Mouse (Mus musculus): ENCODE results near the gene Sesn3. TPM values are rescaled to one million over a fixed set of nuclear protein-coding genes. Genes with fewer than 3 reads are reported as not detected.

The Sesn3 gene
- total RNA-seq, 1 experiment from 2014 or later = 71.9 TPM

- no peak for ATAC-seq (ENCODE audit: extremely low read depth, insufficient number of reproducible peaks, low FRiP score, poor library complexity, severe bottlenecking)
Observed at GRCm38 (mm10) chr9:14276481-14277287, 1.8 kb downstream of the Sesn3 start.

- ATAC-seq (ENCODE audit: extremely low read depth, insufficient number of reproducible peaks, low FRiP score, poor library complexity, severe bottlenecking) = no peak
Observed at GRCm38 (mm10) chr9:14277365-14277991, 2.6 kb downstream of the Sesn3 start.

DNA sequence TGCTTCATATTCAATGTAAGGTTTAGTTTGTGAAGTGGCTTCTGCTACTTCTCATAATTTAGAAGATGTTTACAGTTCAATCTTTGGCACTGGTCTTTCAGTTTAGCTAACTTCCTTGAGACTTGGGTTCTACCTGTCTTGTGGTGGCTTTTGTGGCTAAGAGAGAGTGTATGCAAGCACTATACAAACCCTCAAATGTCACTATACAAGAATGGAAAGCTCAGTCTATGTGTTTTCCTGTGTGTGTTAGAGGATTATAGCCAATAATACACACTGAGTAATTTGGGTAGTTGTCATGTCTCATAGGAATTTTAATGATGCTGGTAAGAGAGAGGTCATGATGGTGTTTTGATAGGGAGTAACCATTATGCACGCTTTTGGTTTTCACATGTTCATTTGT, 5.8 kb downstream of the Sesn3 start:
- no peak for ATAC-seq (ENCODE audit: extremely low read depth, insufficient number of reproducible peaks, low FRiP score, poor library complexity, severe bottlenecking)

GRCm38 (mm10) chr9:14285036-14285435, 10.2 kb downstream of the Sesn3 start:
- ATAC-seq (ENCODE audit: extremely low read depth, insufficient number of reproducible peaks, low FRiP score, poor library complexity, severe bottlenecking) = no peak

GRCm38 (mm10) chr9:14287234-14287633, 12.4 kb downstream of the Sesn3 start:
- ATAC-seq (ENCODE audit: extremely low read depth, insufficient number of reproducible peaks, low FRiP score, poor library complexity, severe bottlenecking) = no peak

DNA sequence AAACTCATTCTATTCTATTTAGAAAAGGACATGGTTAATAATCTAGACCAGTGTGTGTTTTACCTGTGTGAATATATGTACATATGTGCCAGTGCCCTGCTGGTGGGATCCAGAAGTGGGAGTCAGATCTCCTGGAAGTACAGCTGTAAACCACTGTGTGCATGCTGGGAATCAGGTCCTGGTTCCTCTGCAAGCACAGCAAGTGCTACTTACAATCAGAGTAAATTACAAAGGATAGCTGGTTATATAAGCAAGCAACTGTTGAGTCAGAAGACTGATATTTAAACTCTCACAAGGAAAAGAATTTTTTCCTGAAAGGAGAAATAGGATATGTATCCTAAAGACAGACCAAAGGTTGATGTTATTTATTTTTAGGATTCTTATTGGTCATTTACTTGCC, 13.6 kb downstream of the Sesn3 start:
- ATAC-seq (ENCODE audit: extremely low read depth, insufficient number of reproducible peaks, low FRiP score, poor library complexity, severe bottlenecking) = no peak

DNA sequence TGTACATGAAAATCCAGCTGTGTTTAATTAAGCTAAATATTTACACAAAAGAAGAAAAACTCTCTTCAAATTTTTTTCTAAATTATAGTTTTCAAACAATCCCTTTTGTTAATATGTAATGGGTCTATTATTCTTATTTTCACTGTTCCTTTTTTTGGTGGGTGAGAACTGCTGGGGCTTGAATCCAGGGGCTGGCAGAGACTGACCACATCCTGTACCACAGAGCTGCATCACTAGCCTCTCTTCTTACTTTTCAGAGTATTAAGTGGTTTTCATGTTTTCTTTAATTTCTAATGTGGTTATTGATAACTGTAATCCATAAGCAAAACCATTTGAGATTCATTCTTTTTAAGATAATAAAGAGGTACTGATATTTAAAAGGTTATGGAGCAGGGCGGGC, 19.0 kb downstream of the Sesn3 start:
- ATAC-seq (ENCODE audit: extremely low read depth, insufficient number of reproducible peaks, low FRiP score, poor library complexity, severe bottlenecking) = peak; percentile 89

GRCm38 (mm10) chr9:14295680-14296440, 21.0 kb downstream of the Sesn3 start:
- peak; percentile 52; the same call in 1 of the 2 replicates for ATAC-seq (ENCODE audit: extremely low read depth, insufficient number of reproducible peaks, low FRiP score, poor library complexity, severe bottlenecking)

DNA sequence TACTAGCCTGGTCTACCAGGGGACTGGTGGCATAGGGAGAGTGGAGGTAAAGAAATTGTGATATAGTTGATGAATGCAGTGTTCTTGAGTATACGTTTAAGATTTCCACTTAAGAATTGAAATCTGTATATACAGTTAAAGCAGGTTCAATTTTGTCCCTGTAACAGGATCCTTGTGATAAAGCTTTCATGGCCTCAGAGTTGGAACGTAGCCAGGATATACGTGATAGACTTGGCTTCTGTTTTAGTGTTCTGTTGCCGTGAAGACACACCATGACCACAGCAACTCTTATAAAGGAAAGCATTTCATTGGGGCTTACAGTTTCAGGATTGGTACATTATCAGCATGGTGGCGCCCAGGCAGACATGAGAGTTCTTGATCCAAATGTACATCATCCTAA, 22.3 kb downstream of the Sesn3 start:
- ATAC-seq (ENCODE audit: extremely low read depth, insufficient number of reproducible peaks, low FRiP score, poor library complexity, severe bottlenecking) = no peak

DNA sequence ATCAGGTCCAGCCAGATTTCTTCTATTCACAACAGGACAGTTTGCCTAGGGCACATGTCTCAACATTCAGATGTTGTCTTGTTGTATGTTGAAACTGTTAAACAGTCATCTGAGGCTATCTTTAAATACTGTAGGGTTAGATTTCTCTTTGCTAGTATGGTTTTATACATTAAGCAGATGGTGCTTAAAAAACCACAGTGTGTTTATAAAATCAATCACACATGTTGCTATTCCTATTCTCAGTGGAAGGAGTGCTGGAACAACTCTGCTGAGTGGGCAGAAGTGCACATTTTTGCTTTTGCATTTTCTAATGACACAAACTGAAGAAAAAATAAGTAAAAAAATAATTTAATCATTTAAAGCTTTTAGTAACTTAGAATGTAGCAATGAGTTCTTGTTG, 25.0 kb downstream of the Sesn3 start:
- ATAC-seq (ENCODE audit: extremely low read depth, insufficient number of reproducible peaks, low FRiP score, poor library complexity, severe bottlenecking) = no peak

DNA sequence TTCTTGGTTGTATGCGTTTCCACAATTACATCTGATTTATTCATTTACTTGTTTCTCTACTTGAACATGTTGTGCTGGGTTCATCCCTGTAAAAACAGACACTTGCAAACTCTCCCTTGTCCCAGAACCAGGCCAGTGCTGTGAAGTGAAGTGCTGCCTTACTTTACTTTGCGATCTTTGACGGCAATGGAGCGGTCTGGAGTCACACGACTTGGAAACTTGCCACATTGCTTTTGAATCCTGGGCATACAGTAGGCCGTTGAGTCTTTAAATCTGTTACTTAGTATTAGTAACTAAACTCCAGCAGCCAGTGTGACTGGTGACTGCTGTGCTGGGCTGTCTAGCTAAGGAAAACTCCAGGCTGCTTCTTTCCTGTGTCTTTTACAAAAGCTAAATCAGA, 25.9 kb downstream of the Sesn3 start:
- ATAC-seq (ENCODE audit: extremely low read depth, insufficient number of reproducible peaks, low FRiP score, poor library complexity, severe bottlenecking) = no peak

- no peak for ATAC-seq (ENCODE audit: extremely low read depth, insufficient number of reproducible peaks, low FRiP score, poor library complexity, severe bottlenecking)
Observed at GRCm38 (mm10) chr9:14304262-14304968, 29.5 kb downstream of the Sesn3 start.

DNA sequence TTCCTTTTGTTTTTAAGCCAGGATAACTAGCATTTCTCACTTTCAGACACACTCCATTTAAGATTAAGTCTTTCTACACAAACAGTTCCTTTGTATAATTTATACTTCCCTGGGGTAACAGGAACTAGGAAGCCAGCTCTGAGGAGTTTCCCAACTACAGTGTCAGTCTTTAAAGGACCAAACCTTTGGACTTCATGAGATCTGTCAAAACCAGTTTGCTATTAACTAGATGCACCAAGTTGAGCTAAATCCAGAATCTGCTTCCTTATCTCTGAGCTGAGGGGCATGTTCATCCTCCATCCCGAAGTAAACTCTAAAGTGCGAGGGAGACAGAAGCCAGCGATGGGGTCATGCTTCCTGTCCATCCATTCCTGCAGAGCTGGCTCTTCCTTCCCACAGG, 32.5 kb downstream of the Sesn3 start:
- ATAC-seq (ENCODE audit: extremely low read depth, insufficient number of reproducible peaks, low FRiP score, poor library complexity, severe bottlenecking) = no peak

DNA sequence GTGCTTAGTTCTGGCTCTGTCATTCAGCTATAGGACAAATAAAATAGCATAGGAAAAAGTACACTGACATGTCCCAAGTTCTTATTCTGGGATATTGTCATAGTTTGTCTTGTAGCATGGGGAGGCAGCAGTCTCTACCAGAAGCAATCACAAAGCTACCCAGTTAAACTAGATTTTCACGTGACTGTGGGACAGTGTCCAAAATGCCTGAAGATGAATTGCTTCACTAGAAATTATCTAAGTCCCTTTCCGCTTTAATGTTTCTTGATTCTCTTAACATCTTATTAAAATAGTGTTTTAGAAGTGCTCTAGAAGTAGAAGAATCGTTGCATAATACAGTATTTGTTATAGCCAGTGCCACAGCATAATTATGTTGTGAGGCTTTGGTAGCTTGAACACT, 39.1 kb downstream of the Sesn3 start:
- no peak for ATAC-seq (ENCODE audit: extremely low read depth, insufficient number of reproducible peaks, low FRiP score, poor library complexity, severe bottlenecking)

- ATAC-seq (ENCODE audit: extremely low read depth, insufficient number of reproducible peaks, low FRiP score, poor library complexity, severe bottlenecking) = no peak
Observed at GRCm38 (mm10) chr9:14314477-14314876, 39.6 kb downstream of the Sesn3 start.

DNA sequence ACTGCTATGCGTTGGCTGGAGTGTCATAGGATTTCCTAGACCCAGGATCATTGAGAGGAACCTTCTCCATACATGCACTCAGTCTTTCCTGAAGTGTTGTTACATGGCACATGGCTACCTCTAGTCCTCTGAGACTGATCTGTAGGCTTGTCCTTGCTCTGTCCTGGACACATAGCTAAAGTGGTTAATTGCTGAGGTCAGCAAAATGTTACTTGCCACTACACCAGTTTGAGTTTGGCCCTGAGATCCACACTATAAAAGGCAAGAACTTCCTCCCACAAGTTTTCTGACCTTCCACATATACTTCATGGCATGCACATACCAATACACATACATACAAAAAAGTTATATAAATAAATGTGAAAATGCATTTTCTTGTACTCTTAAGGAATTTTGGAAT, 41.8 kb downstream of the Sesn3 start:
- ATAC-seq (ENCODE audit: extremely low read depth, insufficient number of reproducible peaks, low FRiP score, poor library complexity, severe bottlenecking) = no peak

GRCm38 (mm10) chr9:14335829-14336228, 61.0 kb downstream of the Sesn3 start:
- ATAC-seq (ENCODE audit: extremely low read depth, insufficient number of reproducible peaks, low FRiP score, poor library complexity, severe bottlenecking) = no peak

- no peak for ATAC-seq (ENCODE audit: extremely low read depth, insufficient number of reproducible peaks, low FRiP score, poor library complexity, severe bottlenecking)
Observed at GRCm38 (mm10) chr9:14336901-14337300, 62.0 kb downstream of the Sesn3 start.

DNA sequence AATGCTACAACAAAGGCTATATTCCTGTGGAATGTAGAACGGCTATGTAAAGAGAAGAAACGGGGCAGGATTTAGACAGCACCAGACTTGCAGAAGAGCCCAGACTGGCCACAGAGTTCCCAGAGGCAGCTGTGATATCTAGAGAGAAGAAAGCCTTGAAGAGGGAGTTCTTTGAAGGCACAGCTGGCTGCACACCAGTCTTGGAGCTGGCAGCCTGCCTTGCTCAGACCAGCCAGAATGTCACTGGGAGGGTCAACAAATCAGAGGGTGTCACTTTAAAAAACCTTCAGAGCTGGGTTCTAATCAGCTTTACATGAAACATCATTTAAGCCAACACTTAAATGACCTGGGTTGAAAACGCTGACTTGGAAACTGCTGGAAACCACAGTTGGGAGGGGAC, 63.8 kb downstream of the Sesn3 start:
- no peak for ATAC-seq (ENCODE audit: extremely low read depth, insufficient number of reproducible peaks, low FRiP score, poor library complexity, severe bottlenecking)
